Mouse (Mus musculus) liver, adult 2 months (tissue): Measurements from ENCODE around the gene Ezh1.

ENCODE experiments used
- CTCF ChIP-seq: fragments of 200-500 bp; IDR thresholded peaks from 2 replicates; pipeline ENCODE4 v1.5.1; 2011; ENCODE audit warnings: low read depth, low read length, control low read depth
- POLR2A ChIP-seq: fragments of 200-500 bp; IDR thresholded peaks from 2 replicates; pipeline ENCODE4 v1.6.1; 2011; ENCODE audit warnings: low read length, control low read depth; ENCODE audit not compliant: insufficient read depth; ENCODE audit errors: extremely low read depth

- TF ChIP-seq CTCF: no peak
- no peak for TF ChIP-seq POLR2A
Measured at GRCm38 (mm10) chr11:101155151-101155550, 71.1 kb downstream of the Ezh1 start.
